Mouse (Mus musculus) megakaryocyte, embryonic 14.5 days (primary cell): ENCODE data around the gene Gtf3c1.

Experiments used
- FLI1 ChIP-seq: IDR thresholded peaks from 2 replicates; pipeline ENCODE4 v1.6.1; 2012; ENCODE audit warnings: low read length, inconsistent platforms, mixed read lengths
- GATA1 ChIP-seq: IDR thresholded peaks from 3 replicates; pipeline ENCODE4 v1.6.1; 2012; ENCODE audit warnings: mixed read lengths, low read length, inconsistent platforms, borderline replicate concordance

DNA sequence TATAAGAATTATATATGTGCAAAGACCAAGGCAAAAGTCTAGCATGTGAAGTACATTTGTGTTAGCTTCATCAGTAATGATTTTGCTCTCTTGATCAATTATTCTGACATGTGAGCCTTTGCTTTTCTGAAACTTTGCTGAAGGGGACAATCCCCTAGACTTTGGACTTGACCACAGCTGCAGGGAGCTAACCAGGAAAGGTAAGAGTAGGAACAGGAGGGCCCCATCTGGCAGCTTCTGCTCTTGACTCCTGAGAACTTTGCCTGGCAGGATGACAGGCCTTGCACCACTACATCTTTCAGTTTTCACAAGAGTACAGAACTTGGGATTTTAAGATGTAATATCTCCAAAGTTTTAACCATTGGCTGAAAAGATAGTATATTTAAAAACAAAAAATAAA, 10.0 kb upstream of the Gtf3c1 start:
- no peak for TF ChIP-seq GATA1
- no peak for TF ChIP-seq FLI1
